Mouse (Mus musculus): ENCODE results near the gene Itch. TPM values are rescaled to one million over a fixed set of nuclear protein-coding genes. Genes with fewer than 3 reads are reported as not detected.

Gene Itch
- 10.0 and 18.1 TPM in 2 replicates for polyA plus RNA-seq (2012; rRNA removed; ENCODE audit: low replicate concordance)

DNA sequence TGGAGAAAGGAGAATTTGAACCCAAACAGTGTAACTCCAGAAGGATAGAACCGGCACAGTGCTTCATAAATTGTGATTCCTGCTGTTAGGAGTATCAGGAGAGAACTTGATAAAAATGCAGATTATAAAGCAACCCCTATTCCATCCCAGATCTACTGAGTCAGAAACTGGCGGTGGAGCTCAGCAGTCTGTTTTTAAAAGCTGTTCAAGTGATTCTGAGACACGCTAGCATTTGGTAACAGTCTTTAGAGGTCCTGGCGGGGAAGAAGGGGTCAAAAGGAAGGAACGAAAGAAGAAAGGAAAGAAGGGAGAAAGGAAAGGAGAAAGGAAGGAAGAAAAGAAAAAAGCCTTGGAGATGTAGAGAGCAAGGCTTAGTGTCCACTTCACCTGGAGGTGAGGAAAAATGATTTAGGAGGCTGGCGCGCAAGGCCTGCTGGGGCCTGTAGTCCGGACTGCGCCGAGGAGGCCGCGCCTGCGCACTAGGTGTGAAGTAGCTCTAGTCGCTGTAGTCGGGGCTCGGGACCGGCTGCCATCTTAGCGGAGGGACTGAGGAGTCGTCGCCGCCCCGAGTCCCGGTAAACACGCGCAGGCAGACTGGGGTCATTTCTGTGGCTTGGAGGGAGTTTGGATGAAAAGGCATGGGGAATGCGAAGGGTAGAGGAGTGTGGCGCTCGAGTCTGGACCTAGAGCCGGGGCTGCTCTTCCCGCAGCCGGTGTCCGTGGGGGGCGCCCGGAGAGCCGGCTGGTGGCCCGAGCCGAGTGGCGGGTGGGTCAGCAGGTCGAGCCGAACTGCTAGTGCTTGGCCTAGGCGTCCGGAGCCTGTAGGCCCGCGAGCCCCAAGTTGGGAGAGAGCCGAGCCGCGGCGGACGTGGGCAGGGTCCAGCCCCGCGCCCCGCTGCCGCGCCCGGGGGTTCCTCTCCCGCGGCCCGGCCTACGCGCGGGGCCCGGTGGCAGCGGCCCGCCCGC lies at the start of gene Itch:
TSS of gene Itch (plus strand) at position 499 of the 966 bp plus-strand sequence.

DNA sequence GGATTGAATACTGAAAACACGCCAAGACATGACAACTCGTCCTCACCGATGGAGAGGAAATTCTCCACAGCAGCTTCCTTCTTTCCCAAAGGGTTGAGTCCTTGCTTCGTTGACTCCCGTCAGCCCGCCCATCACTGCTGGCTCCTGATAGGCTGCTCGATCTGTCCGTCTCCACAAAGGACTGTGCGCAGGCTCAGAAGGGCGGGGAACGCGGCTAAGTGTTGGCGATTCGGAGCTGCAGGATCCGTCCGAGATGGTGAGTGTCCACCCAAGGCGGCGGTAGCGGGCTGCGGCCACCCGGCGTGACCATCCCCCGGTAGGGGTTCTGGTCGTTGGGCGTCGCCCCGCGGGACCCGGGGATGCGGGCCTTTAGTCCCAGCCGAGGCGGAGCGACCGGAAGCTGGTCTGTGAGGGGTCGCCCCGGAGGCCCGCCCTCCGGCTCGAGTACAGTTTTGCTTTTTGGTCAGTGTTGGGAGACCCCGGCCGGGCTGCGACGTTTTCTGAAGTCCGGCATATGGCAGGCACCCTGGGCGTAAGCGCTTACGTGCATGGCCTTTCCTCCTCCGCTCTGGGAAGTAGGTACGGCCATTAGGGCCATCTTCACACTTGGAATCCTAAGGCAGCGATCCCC lies 103.2 kb downstream of the Itch start, which contains the start of gene Dynlrb1:
TSS of gene Dynlrb1 (plus strand) at position 172 of the 631 bp plus-strand sequence.

DNA sequence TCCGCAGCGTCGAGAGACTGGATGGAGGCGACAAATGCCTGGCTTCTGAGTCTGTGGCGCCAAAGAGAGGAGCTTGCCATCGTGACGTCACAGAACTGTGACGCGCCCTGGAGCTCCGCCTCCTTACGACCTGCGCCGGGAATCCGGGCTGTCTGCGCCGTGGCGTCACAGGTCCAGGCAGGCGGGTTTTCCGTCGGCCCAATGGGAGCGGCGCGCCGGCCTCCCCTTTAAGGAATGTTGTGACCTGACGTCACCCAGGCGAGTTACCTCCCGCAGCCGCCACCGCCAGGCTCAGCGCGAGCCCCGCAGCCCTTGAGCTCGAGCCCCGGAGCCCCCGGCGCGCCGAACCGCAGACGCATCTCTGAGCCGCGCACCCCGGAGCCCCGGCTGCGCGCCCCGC lies 142.9 kb downstream of the Itch start, which contains the start of gene Map1lc3a:
TSS of gene Map1lc3a (plus strand) at position 103 of the 400 bp plus-strand sequence.

Other genes with a start within 250 kb of the Itch start
- 13.0 and 15.8 TPM in 2 replicates for gene Eif2s2, start 240.6 kb upstream of the Itch start, polyA plus RNA-seq (2012; rRNA removed; ENCODE audit: low replicate concordance)
- gene Gm14226, start 115.2 kb upstream of the Itch start, polyA plus RNA-seq (2012; rRNA removed; ENCODE audit: low replicate concordance): 0.23 and 1.9 TPM in 2 replicates
- 31.4 and 82.1 TPM in 2 replicates for gene Ahcy, start 59.0 kb upstream of the Itch start, polyA plus RNA-seq (2012; rRNA removed; ENCODE audit: low replicate concordance)
- 304 and 549 TPM in 2 replicates for gene Dynlrb1, start 103.0 kb downstream of the Itch start, polyA plus RNA-seq (2012; rRNA removed; ENCODE audit: low replicate concordance)
- 353 and 571 TPM in 2 replicates for gene Map1lc3a, start 142.8 kb downstream of the Itch start, polyA plus RNA-seq (2012; rRNA removed; ENCODE audit: low replicate concordance)
- 35.0 and 47.1 TPM in 2 replicates for gene Pigu, start 223.9 kb downstream of the Itch start, polyA plus RNA-seq (2012; rRNA removed; ENCODE audit: low replicate concordance)
- 107 and 345 TPM in 2 replicates for gene Trp53inp2, start 247.6 kb downstream of the Itch start, polyA plus RNA-seq (2012; rRNA removed; ENCODE audit: low replicate concordance)